Mouse (Mus musculus) hindbrain, embryonic 10.5 days (tissue): Measurements from ENCODE around the gene Acadl. TPM values are rescaled to one million over a fixed set of nuclear protein-coding genes. Genes with fewer than 3 reads are reported as not detected.
A peak's percentile ranks its signal among the peaks of the same experiment; 100 is the strongest.

Source experiments
- DNase-seq: peaks from one replicate; pipeline ENCODE4 v3.0.0-alpha.2; 2017; ENCODE audit warnings: low spot score
- H3K27ac ChIP-seq: fragments of 300-500 bp; sonication (generic); 2 replicates; pipeline ENCODE4 v1.5.1; 2016; ENCODE audit warnings: mild to moderate bottlenecking, moderate library complexity
- H3K27me3 ChIP-seq: fragments of 300-500 bp; sonication (generic); 2 replicates; pipeline ENCODE4 v1.6.1; 2016; ENCODE audit warnings: mild to moderate bottlenecking; ENCODE audit not compliant: poor library complexity, insufficient read depth, severe bottlenecking
- H3K36me3 ChIP-seq: fragments of 300-500 bp; sonication (generic); 2 replicates; pipeline ENCODE4 v1.6.1; 2016; ENCODE audit warnings: mild to moderate bottlenecking, moderate library complexity
- H3K4me1 ChIP-seq: fragments of 300-500 bp; sonication (generic); replicated peaks from 2 replicates; pipeline ENCODE4 v1.6.1; 2016; ENCODE audit warnings: mild to moderate bottlenecking
- H3K4me3 ChIP-seq: fragments of 300-500 bp; sonication (generic); 2 replicates; pipeline ENCODE4 v1.5.1; 2016; ENCODE audit warnings: mild to moderate bottlenecking, moderate library complexity
- H3K9me3 ChIP-seq: fragments of 300-500 bp; sonication (generic); 2 replicates; pipeline ENCODE4 v1.6.1; 2016; ENCODE audit warnings: mild to moderate bottlenecking, moderate library complexity
- WGBS: fragments of 180-500 bp; shearing (Covaris S2); methylation state at CpG from one replicate; pipeline ENCODE4 v1.1.7; 2016; 5-methylcytosine and 5-hydroxymethylcytosine counted together
- polyA plus RNA-seq: library from polyadenylated mRNA; unstranded; fragments of >200 nt; fragmentation: Nextera tagmentation; extraction: Ambion mirVana; gene quantifications from 2 replicates; pipeline ENCODE4 v1.2.1, GENCODE M21; 2016

Gene Acadl
- polyA plus RNA-seq, 1 experiment from 2014 or later: 43.7 TPM

- Histone ChIP-seq H3K4me1 (peaks cover 17% of the 10 kb centered on the region; the same call in 1 of the 2 replicates), H3K4me3 (no peak overlapping the region), H3K9me3 (no peaks in the 10 kb centered on the region), H3K27ac (no peak overlapping the region), H3K27me3 (peaks cover 12% of the 10 kb centered on the region; the same call in 1 of the 2 replicates), H3K36me3 (no peaks in the 10 kb centered on the region)
- 87% methylated on average over 4 of the region's 4 CpGs for WGBS
- DNase-seq: no peak
These were observed 2.6 kb upstream of the Acadl start for GRCm38 (mm10) chr1:66865633-66866032.

DNA sequence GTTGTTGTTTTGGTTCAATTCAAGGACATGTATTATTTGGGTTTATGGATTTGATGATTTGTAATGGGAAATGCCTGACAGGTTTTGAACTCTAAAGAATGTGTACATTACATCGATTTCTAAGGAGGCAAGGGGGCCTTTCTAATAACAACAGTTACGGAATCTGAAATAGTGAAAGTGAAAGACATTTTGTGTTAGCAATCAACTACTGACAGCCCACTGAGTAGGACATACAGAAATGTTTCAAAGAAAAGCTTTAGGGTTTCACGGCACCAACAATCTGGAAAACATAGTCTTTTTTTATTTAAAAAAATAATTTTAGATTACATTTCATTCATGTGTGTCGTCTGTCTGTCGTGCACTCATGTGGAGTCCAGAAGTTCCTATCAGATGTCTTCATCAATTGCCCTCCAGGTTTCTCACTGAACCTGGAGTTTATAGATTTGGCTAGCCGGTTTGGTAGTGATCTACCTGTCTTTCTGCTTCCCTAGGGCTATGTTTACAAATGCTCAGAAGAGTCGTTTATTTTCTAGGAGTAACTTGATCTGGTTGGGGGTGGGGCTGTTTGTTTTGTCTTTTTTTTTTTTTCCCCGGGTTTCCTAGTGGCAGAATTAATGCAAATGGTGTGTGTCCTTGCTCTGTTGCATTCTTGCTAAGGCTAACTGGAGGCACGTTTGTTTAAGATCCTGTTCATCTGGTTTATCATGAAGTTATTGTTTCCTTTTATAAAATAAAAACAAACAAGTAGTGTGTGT, 841 bp upstream of the Acadl start:
- H3K9me3 ChIP-seq: no peaks in the 10 kb centered on the region
- H3K27me3 ChIP-seq: peaks cover 12% of the 10 kb centered on the region; the same call in 1 of the 2 replicates
- WGBS: 17% methylated on average over 9 of the region's 9 CpGs
- DNase-seq: no peak
- H3K4me3 ChIP-seq: peak overlapping the region; percentile 90
- no peaks in the 10 kb centered on the region for H3K36me3 ChIP-seq
- peaks cover 17% of the 10 kb centered on the region; the same call in 1 of the 2 replicates for H3K4me1 ChIP-seq
- no peak overlapping the region for H3K27ac ChIP-seq

DNA sequence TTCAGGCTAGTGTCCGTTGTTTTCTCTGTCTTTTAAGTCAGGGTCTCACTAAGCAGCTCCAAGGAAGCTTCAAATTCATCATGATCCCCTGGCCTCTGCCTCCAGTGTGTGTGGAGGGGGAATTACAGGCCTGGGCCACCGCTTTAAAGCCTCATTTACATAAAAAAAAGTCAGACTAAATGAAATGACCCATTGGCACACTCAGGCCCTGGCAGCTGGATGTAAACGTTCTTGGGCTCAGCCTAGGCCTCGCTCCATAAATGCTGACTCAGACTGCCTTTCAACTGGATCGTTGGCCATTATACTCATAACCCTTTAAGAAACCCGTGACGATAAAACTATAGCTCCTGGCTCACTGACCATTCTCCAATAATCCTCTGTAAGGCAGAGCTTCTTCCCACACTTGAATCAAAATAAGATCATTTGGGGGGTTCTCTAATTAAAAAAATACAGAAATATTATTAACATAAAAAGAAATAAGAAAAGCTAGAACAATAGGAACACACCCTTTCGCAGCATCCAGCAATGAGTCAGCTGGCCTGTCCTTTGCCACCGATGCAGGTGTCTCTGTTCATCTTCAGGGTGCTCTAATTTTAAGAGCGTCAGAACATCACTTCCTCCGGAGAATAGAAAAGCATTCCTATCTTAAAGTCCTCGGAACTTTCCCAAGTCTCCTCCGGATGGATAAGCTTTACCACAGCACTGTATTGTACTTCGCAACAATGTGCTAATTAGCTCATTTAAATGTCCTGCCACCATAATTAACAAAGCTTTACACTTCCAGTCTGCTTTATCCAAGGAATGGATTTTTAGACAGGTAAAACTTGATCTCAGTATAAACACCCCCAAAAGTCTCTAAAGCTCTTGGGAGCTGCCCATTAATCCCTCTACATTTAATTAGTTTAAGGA, 1.1 kb downstream of the Acadl start:
- WGBS: 30% methylated on average over 14 of the region's 14 CpGs
- Histone ChIP-seq H3K36me3 (peaks cover 5% of the 10 kb centered on the region), H3K27ac (peak overlapping the region; percentile 93), H3K9me3 (no peaks in the 10 kb centered on the region; the same call in 1 of the 2 replicates), H3K27me3 (peaks cover 12% of the 10 kb centered on the region; the same call in 1 of the 2 replicates), H3K4me1 (peaks cover 17% of the 10 kb centered on the region; the same call in 1 of the 2 replicates), H3K4me3 (peak overlapping the region; percentile 90)
- DNase-seq: peak; percentile 10

- no peak overlapping the region for H3K4me3 ChIP-seq
- H3K9me3 ChIP-seq: 0 out of 2 replicates have a peak, but pooled peaks cover 5% of the 10 kb centered on the region
- no peak overlapping the region for H3K27ac ChIP-seq
- no peaks in the 10 kb centered on the region for H3K27me3 ChIP-seq
- WGBS: 94% methylated on average over 4 of the region's 4 CpGs
- H3K36me3 ChIP-seq: peaks cover 42% of the 10 kb centered on the region
- peak; percentile 13 for DNase-seq
- H3K4me1 ChIP-seq: no peaks in the 10 kb centered on the region
These were observed 15.6 kb downstream of the Acadl start for GRCm38 (mm10) chr1:66847506-66847905.

DNA sequence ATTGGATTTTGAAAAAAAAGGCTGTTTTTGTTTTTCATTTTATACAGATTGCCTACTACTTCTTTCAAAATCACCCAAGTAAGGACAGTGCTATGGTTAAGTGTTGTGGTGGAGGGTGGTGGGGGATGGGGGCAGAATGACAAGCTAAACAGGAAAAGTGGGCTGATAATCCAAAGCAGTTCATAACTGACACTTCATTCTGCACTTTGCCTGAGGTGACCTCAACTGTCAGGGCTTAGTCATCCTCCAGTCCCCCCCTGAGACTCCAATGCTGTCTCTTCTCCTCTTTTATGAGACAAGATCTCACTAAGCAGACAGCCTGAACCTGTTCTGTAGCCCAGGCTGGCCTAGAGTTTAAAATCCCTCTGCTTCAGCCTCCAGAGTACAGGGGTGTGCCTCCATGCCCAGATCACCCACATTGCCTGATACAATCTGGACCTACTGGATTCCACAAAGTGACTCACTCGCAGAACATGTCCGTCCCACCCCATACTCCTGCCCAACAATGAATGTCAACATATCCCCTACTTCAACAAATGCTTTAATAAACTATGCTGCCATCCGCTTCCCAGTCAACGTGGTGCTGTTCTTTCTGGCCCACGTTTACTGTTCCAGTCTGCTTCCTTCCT, 17.3 kb downstream of the Acadl start:
- DNase-seq: no peak
- Histone ChIP-seq H3K4me1 (no peaks in the 10 kb centered on the region), H3K9me3 (0 out of 2 replicates have a peak, but pooled peaks cover 5% of the 10 kb centered on the region), H3K4me3 (no peak overlapping the region), H3K36me3 (peaks cover 41% of the 10 kb centered on the region), H3K27me3 (no peaks in the 10 kb centered on the region), H3K27ac (no peak overlapping the region)
- WGBS: 95% methylated on average over 5 of the region's 5 CpGs

DNA sequence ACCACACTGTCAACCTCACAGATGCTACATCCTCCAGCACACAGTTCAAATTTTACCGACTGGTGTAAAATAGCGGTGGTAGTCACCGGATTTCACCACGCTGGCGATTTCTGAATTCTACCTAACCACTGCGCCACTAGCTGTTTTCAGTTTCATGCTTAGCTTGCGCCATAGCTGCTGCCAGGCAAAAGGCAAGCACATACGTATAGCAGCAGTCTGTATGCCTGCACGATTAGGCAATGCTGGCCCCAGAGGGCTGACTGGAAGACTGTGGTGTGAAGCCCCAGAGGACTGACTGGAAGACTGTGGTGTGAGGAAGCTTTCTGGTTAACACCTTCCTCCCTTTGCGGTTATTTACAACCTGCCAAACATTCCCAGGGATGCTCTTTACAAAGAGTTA, 21.1 kb downstream of the Acadl start:
- Histone ChIP-seq H3K27me3 (no peaks in the 10 kb centered on the region), H3K36me3 (peaks cover 15% of the 10 kb centered on the region), H3K4me1 (no peaks in the 10 kb centered on the region), H3K9me3 (no peaks in the 10 kb centered on the region), H3K4me3 (no peak overlapping the region), H3K27ac (no peak overlapping the region)
- no peak for DNase-seq
- WGBS: 82% methylated on average over 10 of the region's 10 CpGs

DNA sequence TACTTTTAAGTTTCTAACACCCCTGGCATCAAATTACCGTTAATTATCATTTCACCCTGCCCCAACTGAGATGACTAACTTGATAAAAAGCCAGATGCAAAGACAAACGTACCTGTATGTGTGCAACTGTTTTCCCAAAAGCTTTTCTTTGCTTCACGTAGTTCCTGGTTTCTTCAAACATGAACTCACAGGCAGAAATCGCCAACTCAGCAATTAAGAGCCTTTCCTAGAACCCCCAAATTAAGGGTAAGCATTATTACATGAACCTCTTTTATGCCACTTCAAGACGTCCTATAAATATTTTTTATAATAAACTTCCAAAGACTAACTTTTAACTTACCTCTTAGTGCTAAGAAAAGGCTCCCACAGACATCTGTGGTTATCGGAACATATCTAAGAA, 21.6 kb downstream of the Acadl start:
- H3K4me1 ChIP-seq: no peaks in the 10 kb centered on the region
- no peak overlapping the region for H3K4me3 ChIP-seq
- H3K9me3 ChIP-seq: no peaks in the 10 kb centered on the region
- peaks cover 15% of the 10 kb centered on the region for H3K36me3 ChIP-seq
- 87% methylated on average over 6 of the region's 6 CpGs for WGBS
- no peak for DNase-seq
- H3K27me3 ChIP-seq: no peaks in the 10 kb centered on the region
- no peak overlapping the region for H3K27ac ChIP-seq

DNA sequence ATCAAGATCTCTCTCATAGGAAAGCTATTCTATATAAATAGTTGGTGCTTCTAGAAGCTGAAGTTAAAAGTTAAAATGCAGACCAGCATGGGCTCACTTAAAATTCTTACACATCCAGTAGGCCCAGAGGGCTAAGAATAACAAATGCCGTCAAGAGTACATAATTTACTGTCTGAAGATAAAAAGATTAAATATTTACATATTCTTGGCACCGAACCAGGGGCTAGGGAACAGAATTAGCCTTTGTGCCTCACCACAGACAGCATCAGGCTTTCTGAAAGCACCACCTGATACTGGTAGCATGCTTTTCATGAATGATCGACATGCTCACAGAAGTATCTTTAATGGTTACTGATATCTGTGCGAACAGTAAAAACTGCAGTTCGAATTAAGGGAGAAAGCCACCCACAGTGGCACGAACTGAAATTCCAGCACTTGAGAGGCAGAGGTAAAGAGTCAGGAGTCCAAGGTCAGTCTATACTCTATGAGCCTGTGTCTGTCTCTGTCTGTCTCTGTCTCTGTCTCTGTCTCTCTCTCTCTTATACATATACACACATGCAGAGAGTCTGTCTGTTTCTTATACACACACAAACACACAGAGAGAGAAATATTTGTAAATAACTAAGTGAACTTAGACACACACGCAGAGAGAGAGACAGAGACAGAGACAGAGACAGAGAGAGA, 23.2 kb downstream of the Acadl start:
- Histone ChIP-seq H3K4me1 (no peaks in the 10 kb centered on the region), H3K27me3 (no peaks in the 10 kb centered on the region), H3K27ac (no peak overlapping the region), H3K4me3 (no peak overlapping the region), H3K9me3 (no peaks in the 10 kb centered on the region), H3K36me3 (peaks cover 10% of the 10 kb centered on the region)
- WGBS: 91% methylated on average over 7 of the region's 7 CpGs
- no peak for DNase-seq

DNA sequence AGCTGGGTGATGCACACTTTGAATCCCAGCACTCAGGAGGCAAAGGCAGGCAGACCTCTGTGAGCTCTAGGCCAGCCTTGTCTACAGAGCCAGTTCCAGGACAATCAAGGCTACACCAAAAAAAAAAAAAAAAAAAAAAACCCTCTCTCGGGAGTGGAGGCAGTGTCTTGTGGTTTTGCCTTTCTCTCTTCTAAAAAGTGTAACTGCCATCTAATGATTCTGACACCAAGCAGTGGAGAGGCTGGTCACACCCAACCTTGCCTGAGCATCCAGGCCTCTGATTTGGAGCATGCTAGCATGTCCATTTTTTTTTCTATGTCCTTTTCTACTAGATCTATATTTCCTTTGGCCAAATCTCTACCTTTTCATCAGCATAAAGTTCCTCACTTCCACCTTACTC, 23.9 kb downstream of the Acadl start:
- Histone ChIP-seq H3K4me1 (no peaks in the 10 kb centered on the region), H3K27ac (no peak overlapping the region), H3K4me3 (no peak overlapping the region), H3K9me3 (no peaks in the 10 kb centered on the region), H3K27me3 (no peaks in the 10 kb centered on the region), H3K36me3 (peaks cover 12% of the 10 kb centered on the region)
- WGBS: 71% methylated on average over 1 of the region's 1 CpGs
- DNase-seq: no peak

GRCm38 (mm10) chr1:66838184-66839042, 24.7 kb downstream of the Acadl start:
- 63% methylated on average over 16 of the region's 16 CpGs for WGBS
- H3K27me3 ChIP-seq: no peaks in the 10 kb centered on the region
- H3K4me1 ChIP-seq: no peaks in the 10 kb centered on the region
- H3K9me3 ChIP-seq: no peaks in the 10 kb centered on the region
- no peak overlapping the region for H3K4me3 ChIP-seq
- peak; percentile 60 for DNase-seq
- H3K27ac ChIP-seq: no peak overlapping the region
- H3K36me3 ChIP-seq: peaks cover 12% of the 10 kb centered on the region

DNA sequence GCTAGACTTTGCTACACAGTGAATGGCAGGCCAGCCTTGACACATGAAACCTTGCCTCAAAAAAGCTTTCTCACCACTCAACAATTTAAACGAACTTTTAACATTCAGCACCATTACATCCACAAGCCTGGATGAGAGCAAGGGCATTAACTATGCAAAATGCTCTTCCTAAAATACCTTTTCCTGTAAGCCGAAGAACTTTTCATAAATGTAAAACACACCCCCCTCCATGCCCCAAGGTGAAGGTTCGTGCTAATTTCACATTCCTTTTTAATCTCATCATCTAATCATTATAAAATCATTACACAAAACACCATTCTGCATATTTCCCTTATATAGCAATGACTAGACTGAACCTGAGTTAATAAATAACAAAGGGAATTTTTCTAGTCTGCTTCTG, 25.9 kb downstream of the Acadl start:
- DNase-seq: no peak
- H3K9me3 ChIP-seq: no peaks in the 10 kb centered on the region
- no peaks in the 10 kb centered on the region for H3K27me3 ChIP-seq
- WGBS: 87% methylated on average over 3 of the region's 3 CpGs
- no peaks in the 10 kb centered on the region for H3K4me1 ChIP-seq
- no peak overlapping the region for H3K4me3 ChIP-seq
- no peak overlapping the region for H3K27ac ChIP-seq
- H3K36me3 ChIP-seq: 0 out of 2 replicates have a peak, but pooled peaks cover 3% of the 10 kb centered on the region
